Mouse (Mus musculus) c-Kit-positive CD71-positive TER-119-positive erythroid progenitor cells, embryonic 14.5 days (primary cell): ENCODE measurements at regions not wholly inside any gene's neighbourhood (a gene's known extent, or its start where the extent isn't known, plus 50 kb on each side); places are given as distances from the start of the nearest gene placed in this dataset.

Experiments used
- DNase-seq: peaks from one replicate; pipeline ENCODE4 v3.0.0-alpha.2; 2013; ENCODE audit warnings: low spot score

GRCm38 (mm10) chr2:118031662-118032061 is 80.0 kb upstream of the Thbs1 start:
- no peak for DNase-seq

GRCm38 (mm10) chr2:118033377-118033776 is 78.3 kb upstream of the Thbs1 start:
- DNase-seq, result no peak

DNA sequence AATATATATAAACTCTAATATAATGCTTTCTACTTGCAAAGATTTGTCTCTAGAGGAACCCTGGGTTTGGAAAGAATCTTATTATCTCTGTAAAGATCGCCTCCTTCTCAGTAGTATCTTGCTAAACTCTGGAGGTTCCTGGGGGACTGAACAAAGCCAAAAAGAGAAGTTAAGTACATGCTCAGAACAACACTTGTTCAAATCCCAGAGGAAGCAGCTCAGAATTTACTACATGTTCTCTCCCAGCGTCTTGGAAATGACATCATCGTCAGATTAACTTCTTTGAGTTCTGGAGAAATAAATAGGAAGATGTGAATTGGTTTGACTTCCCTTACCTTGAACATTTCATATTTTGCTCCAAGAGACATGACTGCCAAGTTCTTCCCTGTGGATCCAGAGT is 77.7 kb upstream of the Thbs1 start:
- no peak for DNase-seq

- no peak for DNase-seq
Observed at GRCm38 (mm10) chr2:118035333-118035732, 76.3 kb upstream of the Thbs1 start.

DNA sequence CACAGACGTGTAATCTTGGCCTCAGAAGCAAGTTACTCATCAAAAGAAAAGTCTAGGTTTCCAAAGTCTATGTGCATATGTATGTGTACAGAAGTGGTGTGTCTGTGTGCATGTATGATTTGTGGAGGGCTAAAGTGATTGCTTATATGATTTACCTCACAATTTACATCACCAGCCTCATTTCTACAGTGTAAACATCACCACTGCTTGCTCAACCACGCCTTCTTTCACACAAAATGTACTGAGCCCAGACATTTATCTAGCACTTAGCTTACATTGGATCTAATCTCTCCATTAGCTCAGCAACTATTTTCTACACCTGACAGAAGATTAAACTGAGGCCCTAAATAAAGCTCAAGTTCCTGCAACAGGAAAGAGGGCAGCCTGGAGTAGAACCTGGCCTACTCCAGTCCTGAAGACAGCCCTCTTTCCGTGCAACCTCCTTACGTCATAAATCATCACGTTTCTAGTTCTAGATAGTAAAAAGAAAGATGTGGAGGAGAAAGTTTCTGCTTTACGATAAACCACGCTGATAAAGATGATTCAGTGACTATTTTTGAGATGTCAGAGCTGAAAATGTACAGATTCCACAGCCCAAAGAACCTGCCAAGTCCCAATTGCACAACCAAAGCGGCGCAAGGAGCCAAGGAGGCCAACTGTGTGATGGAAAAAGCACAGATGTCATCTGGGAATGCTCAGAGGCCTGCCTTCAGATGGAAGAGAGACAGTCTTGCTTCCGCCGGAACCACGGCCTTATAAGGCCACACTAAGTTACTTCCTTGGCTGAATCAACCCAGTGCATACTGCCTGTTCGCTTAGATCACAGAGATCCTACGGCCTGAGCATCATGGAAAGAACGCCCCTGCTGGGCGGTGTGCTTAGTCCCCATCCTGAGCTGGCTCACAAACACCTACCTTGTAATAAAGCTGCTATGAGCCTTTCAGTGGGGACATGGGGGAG is 72.5 kb upstream of the Thbs1 start:
- no peak for DNase-seq

DNA sequence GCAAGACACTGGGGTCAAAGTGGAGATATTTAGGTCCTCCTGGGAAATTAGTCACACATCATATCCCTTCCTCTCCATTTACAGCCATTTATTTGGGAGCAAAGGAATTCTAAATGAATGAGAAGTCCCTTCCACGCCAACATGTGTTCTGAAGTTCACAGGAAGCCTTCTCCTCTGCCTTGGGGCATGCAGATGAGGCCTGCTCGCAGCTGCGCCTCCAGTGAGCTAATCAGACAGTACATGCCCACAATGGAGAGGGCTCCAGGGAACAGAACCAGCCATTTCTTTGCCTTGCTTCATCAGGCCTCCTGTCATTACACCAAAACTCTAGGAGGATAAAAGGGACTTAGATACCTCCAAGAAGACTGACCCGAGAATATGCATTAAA is 71.9 kb upstream of the Thbs1 start:
- no peak for DNase-seq

- DNase-seq, result no peak
Observed at GRCm38 (mm10) chr2:118042380-118043055, 69.2 kb upstream of the Thbs1 start.

GRCm38 (mm10) chr2:118044666-118045065 is 67.0 kb upstream of the Thbs1 start:
- DNase-seq, result no peak

GRCm38 (mm10) chr2:118050326-118050725 is 61.4 kb upstream of the Thbs1 start:
- no peak for DNase-seq

- DNase-seq, result no peak
Observed at GRCm38 (mm10) chr2:118051610-118052009, 60.1 kb upstream of the Thbs1 start.

DNA sequence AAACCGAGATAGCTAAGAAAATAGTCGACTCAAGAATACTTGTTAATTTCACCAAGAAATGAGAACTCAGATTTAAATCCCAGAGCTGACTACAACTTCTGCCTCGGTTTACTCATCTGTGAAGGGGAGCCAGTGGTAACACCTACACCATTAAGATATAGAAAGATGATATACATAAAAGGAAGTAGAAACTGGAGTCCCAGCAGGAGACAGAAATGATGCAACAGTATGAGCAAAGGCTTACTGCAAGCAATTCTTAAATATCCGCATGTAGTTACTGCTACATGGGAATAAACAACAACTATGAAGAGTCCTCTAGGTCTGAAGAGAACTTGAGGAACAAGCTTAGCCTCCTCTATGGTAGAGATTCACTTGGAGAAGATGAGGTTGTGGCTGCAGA is 58.2 kb upstream of the Thbs1 start:
- DNase-seq, result no peak

GRCm38 (mm10) chr2:118058654-118059395 is 52.9 kb upstream of the Thbs1 start:
- no peak for DNase-seq

DNA sequence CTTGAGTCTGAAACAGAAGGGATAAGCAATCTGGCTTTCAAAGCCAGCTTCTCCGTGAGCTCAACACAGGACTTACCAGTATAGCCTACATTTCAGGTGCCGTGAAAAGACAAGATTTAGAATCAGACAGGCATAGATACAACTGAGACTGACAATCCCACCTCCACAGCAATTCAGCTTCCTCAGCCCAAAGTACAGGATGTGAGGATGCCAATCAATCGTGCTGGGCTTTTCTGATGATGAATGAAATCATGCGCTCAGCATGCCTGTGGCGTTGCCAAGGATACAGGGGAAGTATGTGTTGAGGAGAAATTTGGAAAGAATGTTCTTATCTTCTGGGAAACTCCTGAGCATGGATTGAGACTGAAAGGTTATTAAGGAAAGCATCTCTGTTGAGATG is 50.4 kb upstream of the Thbs1 start:
- DNase-seq, result no peak
